Mouse (Mus musculus) embryonic fibroblast, embryonic 13.5 days (primary cell): ENCODE measurements around the gene Tstd1.

Experiments
- CTCF ChIP-seq: IDR thresholded peaks from 2 replicates; pipeline ENCODE4 v1.5.1; 2011; ENCODE audit warnings: mild to moderate bottlenecking, control low read depth, low read length, moderate library complexity, borderline replicate concordance; ENCODE audit not compliant: insufficient read depth
- POLR2A ChIP-seq: IDR thresholded peaks from 2 replicates; pipeline ENCODE4 v1.6.1; 2011; ENCODE audit warnings: low read depth, mild to moderate bottlenecking, control low read depth, low read length, moderate library complexity

DNA sequence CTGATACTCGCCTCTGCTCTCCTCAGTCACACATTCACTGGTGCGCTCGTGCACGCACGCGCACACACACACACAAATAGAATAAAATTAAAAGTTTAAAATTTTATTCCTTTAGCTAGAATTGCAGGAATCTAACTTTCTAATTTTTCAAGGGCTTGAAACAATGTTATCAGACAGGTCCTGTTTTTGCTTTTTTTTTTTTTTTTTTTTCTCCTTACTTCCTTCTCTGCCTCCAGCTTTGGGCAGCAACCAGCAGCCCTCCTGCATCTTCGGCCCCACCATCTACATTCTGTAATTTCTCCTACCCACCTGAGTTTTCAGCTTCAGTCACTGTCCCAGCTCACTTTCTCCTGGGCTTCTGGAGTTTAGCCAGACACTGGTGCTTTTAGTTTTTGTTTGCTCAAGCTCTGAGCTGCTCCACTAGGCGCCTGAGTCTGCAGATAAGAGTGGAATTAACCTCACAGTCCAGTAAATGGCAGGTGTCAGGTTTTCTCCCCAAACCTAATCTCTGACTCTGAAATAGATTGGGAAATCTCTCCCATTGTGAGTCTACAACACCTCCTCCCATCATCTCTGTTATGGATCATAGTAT, 3.9 kb downstream of the Tstd1 start:
- no peak for TF ChIP-seq POLR2A
- TF ChIP-seq CTCF, result no peak
